Mouse (Mus musculus) embryonic facial prominence, embryonic 12.5 days (tissue): Measurements from ENCODE around the gene Mfn2. TPM values are rescaled to one million over a fixed set of nuclear protein-coding genes. Genes with fewer than 3 reads are reported as not detected.
"Not testable (repeated sequence)": the region's sequence is repeated elsewhere in the genome, so short reads cannot be mapped to it uniquely, and the experiment has no call there.

Experiments
- ATAC-seq: fragments of 200-750 bp; cut with Nextera tagmentation; 2 replicates; pipeline ENCODE4 v1.8.0; 2017; ENCODE audit not compliant: insufficient number of reproducible peaks, insufficient read depth, low FRiP score, low TSS enrichment
- H3K27ac ChIP-seq: fragments of 300-500 bp; sonication (generic); 2 replicates; pipeline ENCODE4 v1.5.1; 2016; ENCODE audit warnings: mild to moderate bottlenecking
- H3K27me3 ChIP-seq: fragments of 300-500 bp; sonication (generic); 2 replicates; pipeline ENCODE4 v1.6.1; 2016; ENCODE audit warnings: mild to moderate bottlenecking, moderate library complexity
- H3K36me3 ChIP-seq: fragments of 300-500 bp; sonication (generic); 2 replicates; pipeline ENCODE4 v1.6.1; 2016; ENCODE audit warnings: mild to moderate bottlenecking
- H3K4me1 ChIP-seq: fragments of 300-500 bp; sonication (generic); 2 replicates; pipeline ENCODE4 v1.6.1; 2016
- H3K4me2 ChIP-seq: fragments of 300-500 bp; sonication (generic); replicated peaks from 2 replicates; pipeline ENCODE4 v1.6.1; 2016; ENCODE audit warnings: mild to moderate bottlenecking, moderate library complexity
- H3K4me3 ChIP-seq: fragments of 300-500 bp; sonication (generic); 2 replicates; pipeline ENCODE4 v1.5.1; 2016; ENCODE audit warnings: mild to moderate bottlenecking
- H3K9ac ChIP-seq: fragments of 300-500 bp; sonication (generic); 2 replicates; pipeline ENCODE4 v1.6.1; 2016; ENCODE audit warnings: mild to moderate bottlenecking, moderate library complexity
- H3K9me3 ChIP-seq: fragments of 300-500 bp; sonication (generic); 2 replicates; pipeline ENCODE4 v1.6.1; 2016; ENCODE audit warnings: mild to moderate bottlenecking, moderate library complexity
- WGBS: fragments of 180-500 bp; shearing (Covaris S2); methylation state at CpG from one replicate; pipeline ENCODE4 v1.1.7; 2016; 5-methylcytosine and 5-hydroxymethylcytosine counted together
- polyA plus RNA-seq: library from polyadenylated mRNA; unstranded; fragments of >200 nt; fragmentation: Nextera tagmentation; extraction: Ambion mirVana; gene quantifications from 2 replicates; pipeline ENCODE4 v1.2.1, GENCODE M21; 2016

Mfn2 gene
- polyA plus RNA-seq, 1 experiment from 2014 or later, result 42.6 TPM

- 91% methylated on average over 9 of the region's 9 CpGs for WGBS
Observed at GRCm38 (mm10) chr4:147866056-147866455, 38.4 kb downstream of the Mfn2 start.

GRCm38 (mm10) chr4:147865651-147866050, 38.9 kb downstream of the Mfn2 start:
- Histone ChIP-seq H3K27ac (no peak overlapping the region), H3K4me1 (peaks cover 19% of the 10 kb centered on the region), H3K27me3 (no peaks in the 10 kb centered on the region), H3K36me3 (peaks cover 53% of the 10 kb centered on the region), H3K9ac (no peak overlapping the region), H3K4me3 (no peak overlapping the region), H3K4me2 (no peak overlapping the region), H3K9me3 (no peaks in the 10 kb centered on the region)
- ATAC-seq, result no peak
- 90% methylated on average over 6 of the region's 6 CpGs for WGBS

More at GRCm38 (mm10) chr4:147866056-147866455, 38.4 kb downstream of the Mfn2 start:
- Histone ChIP-seq H3K9me3 (no peaks in the 10 kb centered on the region), H3K4me3 (no peak overlapping the region), H3K27me3 (no peaks in the 10 kb centered on the region), H3K27ac (no peak overlapping the region), H3K4me2 (no peak overlapping the region), H3K9ac (no peak overlapping the region), H3K36me3 (peaks cover 49% of the 10 kb centered on the region), H3K4me1 (peaks cover 19% of the 10 kb centered on the region)
- no peak for ATAC-seq

GRCm38 (mm10) chr4:147862051-147862450, 42.5 kb downstream of the Mfn2 start:
- H3K4me3 ChIP-seq, result no peak overlapping the region
- no peak overlapping the region for H3K9ac ChIP-seq
- H3K9me3 ChIP-seq, result no peaks in the 10 kb centered on the region
- H3K4me2 ChIP-seq, result no peak overlapping the region
- no peaks in the 10 kb centered on the region for H3K27me3 ChIP-seq
- no peak for ATAC-seq
- 92% methylated on average over 3 of the region's 3 CpGs for WGBS
- no peak overlapping the region for H3K27ac ChIP-seq
- H3K4me1 ChIP-seq, result no peaks in the 10 kb centered on the region
- H3K36me3 ChIP-seq, result peaks cover 59% of the 10 kb centered on the region

- Histone ChIP-seq H3K9ac (no peak overlapping the region), H3K4me1 (peaks cover 7% of the 10 kb centered on the region; the same call in 1 of the 2 replicates), H3K27ac (no peak overlapping the region), H3K4me2 (no peak overlapping the region), H3K9me3 (no peaks in the 10 kb centered on the region), H3K27me3 (no peaks in the 10 kb centered on the region), H3K4me3 (no peak overlapping the region), H3K36me3 (no peaks in the 10 kb centered on the region)
- no peak for ATAC-seq
- 72% methylated on average over 2 of the region's 2 CpGs for WGBS
Observed at GRCm38 (mm10) chr4:147850776-147851175, 53.7 kb downstream of the Mfn2 start.

- Histone ChIP-seq H3K9ac (peak overlapping the region; percentile 69; the same call in 1 of the 2 replicates), H3K4me1 (peaks cover 7% of the 10 kb centered on the region; the same call in 1 of the 2 replicates), H3K4me2 (peak overlapping the region; percentile 55), H3K36me3 (peaks cover 10% of the 10 kb centered on the region; the same call in 1 of the 2 replicates), H3K4me3 (peak overlapping the region; percentile 80), H3K27ac (no peak overlapping the region), H3K9me3 (no peaks in the 10 kb centered on the region; the same call in 1 of the 2 replicates), H3K27me3 (no peaks in the 10 kb centered on the region)
- 4% methylated on average over 4 of the region's 4 CpGs for WGBS
- peak; percentile 69 for ATAC-seq
Observed at GRCm38 (mm10) chr4:147848584-147848991, 55.9 kb downstream of the Mfn2 start.

GRCm38 (mm10) chr4:147847614-147848583, 56.6 kb downstream of the Mfn2 start, which contains the start of gene Zfp933:
Zfp933 (minus strand) TSS chr4:147848366.
- H3K27me3 ChIP-seq, result no peaks in the 10 kb centered on the region
- 4% methylated on average over 23 of the region's 23 CpGs for WGBS
- H3K36me3 ChIP-seq, result peaks cover 17% of the 10 kb centered on the region
- H3K4me2 ChIP-seq, result peak within 1 kb of the TSS; percentile 55
- peak within 1 kb of the TSS; percentile 80 for H3K4me3 ChIP-seq
- H3K27ac ChIP-seq, result no peak within 1 kb of the TSS
- peaks cover 7% of the 10 kb centered on the region; the same call in 1 of the 2 replicates for H3K4me1 ChIP-seq
- H3K9me3 ChIP-seq, result peaks cover 5% of the 10 kb centered on the region
- H3K9ac ChIP-seq, result peak within 1 kb of the TSS; percentile 69
- peak; percentile 83 for ATAC-seq

GRCm38 (mm10) chr4:147842871-147843270, 61.6 kb downstream of the Mfn2 start:
- Histone ChIP-seq H3K4me2 (no peak overlapping the region), H3K36me3 (peaks cover 34% of the 10 kb centered on the region), H3K9me3 (peaks cover 20% of the 10 kb centered on the region), H3K9ac (no peak overlapping the region), H3K4me1 (peaks cover 4% of the 10 kb centered on the region; the same call in 1 of the 2 replicates), H3K4me3 (no peak overlapping the region), H3K27ac (no peak overlapping the region), H3K27me3 (no peaks in the 10 kb centered on the region)
- ATAC-seq, result no peak
- WGBS, result 95% methylated on average over 3 of the region's 3 CpGs

- Histone ChIP-seq H3K9me3 (peaks cover 20% of the 10 kb centered on the region), H3K36me3 (peaks cover 28% of the 10 kb centered on the region)
- not testable (repeated sequence) for ATAC-seq, H3K27me3 ChIP-seq, H3K4me1 ChIP-seq, H3K4me3 ChIP-seq, H3K4me2 ChIP-seq, H3K9ac ChIP-seq, H3K27ac ChIP-seq
- WGBS, result over 99% methylated on average over 14 of the region's 26 CpGs
Observed at GRCm38 (mm10) chr4:147839282-147839681, 65.2 kb downstream of the Mfn2 start.

- H3K4me2 ChIP-seq, result no peak overlapping the region
- 95% methylated on average over 4 of the region's 4 CpGs for WGBS
- no peak overlapping the region for H3K4me3 ChIP-seq
- H3K4me1 ChIP-seq, result no peaks in the 10 kb centered on the region
- no peak for ATAC-seq
- H3K36me3 ChIP-seq, result peaks cover 64% of the 10 kb centered on the region
- no peak overlapping the region for H3K9ac ChIP-seq
- peaks cover 71% of the 10 kb centered on the region for H3K9me3 ChIP-seq
- H3K27ac ChIP-seq, result no peak overlapping the region
- no peaks in the 10 kb centered on the region for H3K27me3 ChIP-seq
Observed at GRCm38 (mm10) chr4:147824389-147824788, 80.1 kb downstream of the Mfn2 start.

Other genes with a start within 250 kb of the Mfn2 start
- not detected in 2 replicates for gene Zfp534, start 202.2 kb downstream of the Mfn2 start, polyA plus RNA-seq
- gene Zfp984, start 94.9 kb downstream of the Mfn2 start, polyA plus RNA-seq, result 5.9 and 8.4 TPM in 2 replicates
- gene Zfp933, start 56.3 kb downstream of the Mfn2 start, polyA plus RNA-seq, result 6.0 and 7.6 TPM in 2 replicates
- gene Miip, start 35.9 kb downstream of the Mfn2 start, polyA plus RNA-seq, result 42.7 and 45.4 TPM in 2 replicates
- 18.9 and 19.0 TPM in 2 replicates for gene Fv1, start 35.7 kb downstream of the Mfn2 start, polyA plus RNA-seq
- gene Plod1, start 32.1 kb upstream of the Mfn2 start, polyA plus RNA-seq, result 52.9 and 54.8 TPM in 2 replicates
- 25.4 and 25.6 TPM in 2 replicates for gene 2510039O18Rik, start 36.2 kb upstream of the Mfn2 start, polyA plus RNA-seq
- gene Nppb, start 81.1 kb upstream of the Mfn2 start, polyA plus RNA-seq, result not detected in 2 replicates
- gene Nppa, start 96.0 kb upstream of the Mfn2 start, polyA plus RNA-seq, result 0.64 and 10.6 TPM in 2 replicates
- 10.5 and 10.6 TPM in 2 replicates for gene Clcn6, start 134.1 kb upstream of the Mfn2 start, polyA plus RNA-seq
- 25.7 and 29.1 TPM in 2 replicates for gene Mthfr, start 134.4 kb upstream of the Mfn2 start, polyA plus RNA-seq
- gene Agtrap, start 183.3 kb upstream of the Mfn2 start, polyA plus RNA-seq, result 12.0 and 14.0 TPM in 2 replicates
- gene Mad2l2, start 225.7 kb upstream of the Mfn2 start, polyA plus RNA-seq, result 80.2 and 87.3 TPM in 2 replicates
- 1.7 and 1.8 TPM in 2 replicates for gene Draxin, start 226.0 kb upstream of the Mfn2 start, polyA plus RNA-seq
- 10.6 and 10.8 TPM in 2 replicates for gene Fbxo6, start 247.4 kb upstream of the Mfn2 start, polyA plus RNA-seq